Mouse (Mus musculus) cerebellum, postnatal 36 days (tissue): ENCODE measurements at regions not wholly inside any gene's neighbourhood (a gene's known extent, or its start where the extent isn't known, plus 50 kb on each side); places are given as distances from the start of the nearest gene placed in this dataset.

Experiments
- DNase-seq, 2 experiments: peaks; one replicate each; pipeline ENCODE4 v3.0.0; 2021 to 2022; ENCODE audit warnings: mixed read lengths in 2 of 2

DNA sequence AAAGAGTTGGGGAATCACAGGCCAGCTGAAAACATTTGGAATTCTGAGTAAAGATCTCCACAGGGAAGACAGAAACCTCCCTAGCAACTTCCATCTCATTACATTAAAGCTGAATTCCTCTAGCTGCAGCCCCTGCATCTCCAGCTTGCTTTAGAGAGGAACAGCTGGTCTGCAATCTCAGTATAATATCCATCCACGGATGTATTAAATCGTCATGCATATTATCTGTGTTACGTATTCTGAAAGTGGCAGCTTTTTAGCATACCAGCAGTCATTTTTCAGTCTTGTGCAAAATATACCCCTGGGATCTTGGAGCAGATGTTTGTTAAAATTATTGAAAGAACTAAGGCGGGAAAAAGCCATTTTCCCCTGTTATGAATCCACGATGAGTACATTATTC is 287.7 kb upstream of the Gm9747 start:
- no peak for DNase-seq

DNA sequence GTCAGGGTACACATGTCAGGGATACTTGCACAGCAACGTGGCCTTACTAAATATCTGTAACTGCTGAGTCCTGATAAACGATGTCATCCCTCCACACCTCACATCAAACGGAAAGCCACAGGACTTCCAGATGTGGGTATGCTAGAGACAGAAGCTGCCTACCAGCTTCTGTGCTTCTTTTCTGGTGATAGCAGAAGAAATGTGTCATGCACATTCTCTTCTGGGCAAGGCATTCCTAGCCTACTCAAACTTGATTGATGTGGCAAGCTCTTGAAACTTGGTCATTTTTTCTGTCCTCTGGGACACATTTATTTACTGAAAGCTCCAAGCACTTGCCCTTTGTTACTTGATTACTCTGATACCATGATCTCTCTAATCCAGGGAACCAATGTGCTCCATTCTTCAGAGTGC is 282.8 kb upstream of the Gm9747 start:
- no peak for DNase-seq

GRCm38 (mm10) chr1:81950853-81951252 is 282.1 kb upstream of the Gm9747 start:
- DNase-seq: no peak

DNA sequence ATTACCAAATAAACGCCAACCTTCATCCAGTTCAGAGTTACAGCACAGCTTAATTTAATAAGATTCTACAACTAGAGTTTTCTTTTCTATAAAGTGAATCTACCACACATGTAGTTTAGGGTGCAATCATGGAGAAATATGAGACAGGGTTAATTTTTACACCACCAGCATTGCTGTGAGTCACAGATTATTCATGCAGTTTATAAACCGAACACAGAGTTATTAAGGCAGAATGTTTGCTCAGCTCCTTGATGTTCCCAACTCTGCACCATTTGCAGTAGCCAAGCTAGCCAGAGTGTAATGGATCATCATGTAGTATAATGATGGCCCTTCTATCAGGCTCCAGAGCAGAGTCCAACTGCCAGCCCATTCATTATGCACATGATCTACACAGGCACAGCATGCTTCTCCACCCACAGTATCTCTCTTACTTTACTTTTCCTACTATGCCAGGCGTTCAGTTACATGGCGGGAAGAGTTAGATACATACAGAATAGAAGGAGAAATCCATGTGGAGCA is 281.4 kb upstream of the Gm9747 start:
- DNase-seq: no peak

DNA sequence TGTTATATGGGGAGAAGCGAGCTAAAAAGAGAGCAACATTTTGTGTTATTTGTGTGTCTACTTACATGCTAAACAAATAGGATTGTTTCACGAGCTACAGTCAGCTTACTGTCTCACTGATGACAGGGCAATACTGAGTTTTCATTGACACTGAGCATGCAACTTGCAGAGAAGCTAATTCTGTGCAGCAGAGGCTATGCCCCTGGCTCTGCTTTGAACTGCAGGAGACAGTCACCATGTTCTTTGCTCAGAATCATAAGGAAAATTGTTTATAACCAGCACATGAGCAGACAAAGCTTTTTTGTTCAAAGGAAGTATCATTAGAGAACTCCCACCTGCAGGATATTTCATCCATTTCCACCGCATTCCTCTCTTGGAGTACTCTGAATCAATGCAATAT is 280.8 kb upstream of the Gm9747 start:
- no peak for DNase-seq

- DNase-seq: no peak
Measured at GRCm38 (mm10) chr1:81954507-81954906, 278.4 kb upstream of the Gm9747 start.

DNA sequence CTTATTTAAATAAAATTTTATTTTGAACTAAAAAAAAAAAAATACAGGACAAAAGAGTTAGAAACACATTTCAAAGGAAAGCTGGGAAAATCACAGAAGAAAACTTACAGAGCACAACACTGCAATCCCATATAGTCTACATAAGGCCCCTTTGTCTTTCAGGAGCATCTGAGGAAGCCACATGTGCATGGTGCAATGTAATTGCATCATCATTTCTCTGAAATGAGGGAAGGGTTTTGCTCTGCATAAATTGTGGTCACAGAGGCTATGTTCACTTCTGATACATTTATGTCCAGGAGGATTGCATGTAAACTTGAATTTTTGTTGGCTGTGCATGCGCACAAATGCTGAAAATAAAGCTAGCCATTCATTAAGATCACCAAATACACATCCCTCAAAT is 265.9 kb upstream of the Gm9747 start:
- no peak for DNase-seq

DNA sequence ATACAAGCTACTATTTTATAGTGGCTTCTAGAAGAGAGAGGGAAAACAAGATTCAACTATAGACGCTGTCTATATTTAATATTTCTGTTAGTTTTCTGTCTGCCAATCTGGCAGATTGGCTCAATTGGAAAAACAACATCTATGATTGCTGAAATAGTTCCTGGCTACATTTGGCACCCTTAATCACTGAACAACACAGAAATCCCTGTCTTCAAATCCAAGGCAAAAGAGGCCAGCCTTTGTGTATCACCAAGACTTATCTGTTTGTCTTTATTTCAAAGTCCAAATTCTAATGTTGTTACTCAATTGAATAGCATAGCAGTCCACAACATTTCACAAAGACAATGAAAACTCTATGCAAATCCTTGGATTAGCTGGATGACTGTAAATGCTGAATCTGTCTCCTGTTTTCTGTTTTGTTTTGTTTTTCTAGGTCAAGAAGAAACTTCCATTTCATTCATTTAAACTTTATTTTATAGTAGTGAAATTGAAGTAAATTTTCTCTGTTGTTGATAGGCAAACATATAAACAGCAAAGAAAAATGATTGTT is 265.1 kb upstream of the Gm9747 start:
- DNase-seq: no peak

DNA sequence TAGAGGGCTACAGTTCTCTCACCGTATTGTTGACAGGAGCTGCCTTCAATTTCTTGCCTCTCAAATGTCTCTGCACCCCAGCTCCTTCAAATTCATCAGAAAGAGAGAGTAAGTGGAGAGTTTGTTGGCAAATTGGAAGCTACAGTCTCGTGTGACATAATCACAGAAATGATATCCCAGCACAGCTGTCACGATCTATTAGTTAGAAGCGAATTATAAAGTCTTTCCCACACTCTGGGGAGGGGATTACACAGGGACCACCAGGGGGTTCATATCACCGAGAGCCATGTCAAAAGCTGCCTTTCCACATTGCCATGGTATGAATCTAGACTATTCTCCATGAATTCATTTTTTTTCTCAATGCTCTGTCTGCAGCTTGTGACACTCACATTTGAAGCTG is 260.3 kb upstream of the Gm9747 start:
- DNase-seq: no peak

DNA sequence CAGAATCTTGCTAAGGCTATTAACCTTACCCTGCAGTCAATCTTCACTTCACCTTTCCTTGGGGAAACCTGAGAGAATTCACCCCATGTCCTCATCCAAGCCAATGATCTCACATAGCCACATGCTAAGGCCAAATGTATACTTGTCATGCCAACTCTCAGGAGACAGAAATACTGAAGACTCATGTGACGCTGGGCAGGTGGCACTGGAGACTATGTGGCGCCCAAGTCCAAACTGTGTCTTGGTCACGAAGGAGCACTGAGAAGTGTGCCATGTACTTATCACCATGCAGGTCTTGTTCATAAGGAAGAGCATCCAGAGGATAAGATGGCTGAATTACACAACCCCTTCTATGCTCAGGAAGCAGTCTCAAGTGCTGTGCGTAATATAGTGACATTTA is 259.4 kb upstream of the Gm9747 start:
- no peak for DNase-seq

- DNase-seq: no peak
Measured at GRCm38 (mm10) chr1:82007943-82008342, 225.0 kb upstream of the Gm9747 start.

- DNase-seq: no peak
Measured at GRCm38 (mm10) chr1:82008805-82009204, 224.1 kb upstream of the Gm9747 start.

DNA sequence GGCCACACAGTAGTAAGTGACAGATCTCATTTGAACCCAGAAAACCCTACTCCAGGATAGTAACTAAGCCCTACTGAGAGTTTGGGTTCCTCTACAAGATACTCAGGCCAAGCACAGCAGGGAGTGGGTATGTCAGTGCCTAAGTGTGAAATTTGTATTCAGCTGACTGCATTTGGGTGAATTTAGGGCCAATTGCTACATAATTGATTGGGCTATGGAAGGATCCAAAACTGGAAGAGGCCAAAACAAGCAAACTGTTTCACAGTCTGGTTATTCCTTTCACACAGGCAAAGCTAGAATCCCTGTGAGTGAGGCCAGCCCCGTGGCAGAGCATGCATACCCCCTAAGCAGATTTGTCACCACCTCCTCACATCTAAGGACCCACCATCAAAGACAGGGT is 221.9 kb upstream of the Gm9747 start:
- no peak for DNase-seq

- DNase-seq: no peak
Measured at GRCm38 (mm10) chr1:82015341-82015740, 217.6 kb upstream of the Gm9747 start.

DNA sequence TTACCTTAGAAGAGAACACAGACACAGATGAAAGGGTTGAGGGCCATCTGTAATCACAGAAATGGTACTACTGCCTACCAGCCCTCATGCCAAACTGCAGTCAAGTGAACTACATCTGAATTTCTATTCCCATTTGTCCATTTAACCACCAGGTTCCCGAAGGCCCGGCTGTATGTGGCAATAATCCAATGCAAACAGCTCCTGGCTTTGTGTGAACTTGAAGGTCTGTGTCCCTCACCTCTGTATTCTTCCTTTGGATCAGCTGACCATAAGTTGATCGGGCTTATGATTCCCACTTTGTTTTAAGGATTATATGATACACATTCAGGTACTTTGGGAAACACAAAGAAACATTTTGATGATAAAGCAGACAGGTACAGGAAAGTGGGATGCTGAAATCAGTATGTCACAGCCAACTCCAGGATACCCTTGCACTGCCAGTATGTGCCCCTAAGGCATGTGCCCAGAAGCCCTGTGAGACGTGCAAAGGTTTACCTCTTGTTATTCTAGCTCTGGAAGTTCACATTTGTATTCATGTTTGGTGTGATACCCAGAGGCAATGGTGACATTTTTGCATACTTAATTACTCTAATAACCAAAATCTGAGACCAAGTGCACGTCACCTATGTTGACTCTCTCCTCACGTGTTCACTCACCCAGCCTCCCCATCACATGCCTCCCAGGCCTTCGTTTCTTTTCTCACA is 214.1 kb upstream of the Gm9747 start:
- DNase-seq: no peak

DNA sequence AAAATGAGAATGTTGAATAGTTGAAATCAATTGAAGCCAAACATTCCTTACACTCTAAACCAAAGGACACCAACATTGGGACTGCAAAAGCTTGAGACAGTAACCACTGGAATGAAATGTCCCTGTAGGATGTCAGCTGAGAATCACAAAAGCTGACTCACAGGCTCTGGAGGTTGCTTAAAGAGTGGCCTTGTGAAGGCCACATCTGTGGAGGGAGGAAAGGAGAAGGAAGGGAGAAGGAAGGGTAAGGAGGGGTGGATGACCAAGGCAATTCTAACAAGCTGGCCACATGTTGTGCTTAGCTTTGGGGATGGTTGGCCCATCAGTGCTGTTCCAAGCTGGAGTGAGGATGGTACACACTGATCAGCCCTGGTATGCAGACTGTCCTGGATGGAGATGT is 205.2 kb upstream of the Gm9747 start:
- no peak for DNase-seq

GRCm38 (mm10) chr1:82031130-82031529 is 201.8 kb upstream of the Gm9747 start:
- no peak for DNase-seq

- no peak for DNase-seq
Measured at GRCm38 (mm10) chr1:82032410-82032809, 200.5 kb upstream of the Gm9747 start.

DNA sequence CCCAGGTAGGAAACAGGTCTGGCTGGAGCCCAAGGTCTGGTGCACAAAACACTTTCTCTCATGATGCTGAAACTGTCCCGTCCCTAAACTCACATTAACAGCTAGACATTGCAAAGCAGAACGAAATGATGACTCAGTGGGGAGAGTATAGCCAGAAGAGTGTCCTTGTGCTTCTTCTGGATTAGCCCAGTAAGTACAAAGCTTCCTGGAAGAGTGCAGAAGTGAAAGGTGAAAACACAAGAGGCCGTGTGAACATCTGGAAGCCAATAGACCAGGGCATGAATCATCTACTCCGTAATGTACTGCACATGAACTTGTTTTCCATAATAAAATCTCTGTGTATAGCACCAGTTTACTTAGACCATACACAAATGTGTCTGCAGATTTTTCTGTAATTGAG is 194.7 kb upstream of the Gm9747 start:
- DNase-seq: no peak

DNA sequence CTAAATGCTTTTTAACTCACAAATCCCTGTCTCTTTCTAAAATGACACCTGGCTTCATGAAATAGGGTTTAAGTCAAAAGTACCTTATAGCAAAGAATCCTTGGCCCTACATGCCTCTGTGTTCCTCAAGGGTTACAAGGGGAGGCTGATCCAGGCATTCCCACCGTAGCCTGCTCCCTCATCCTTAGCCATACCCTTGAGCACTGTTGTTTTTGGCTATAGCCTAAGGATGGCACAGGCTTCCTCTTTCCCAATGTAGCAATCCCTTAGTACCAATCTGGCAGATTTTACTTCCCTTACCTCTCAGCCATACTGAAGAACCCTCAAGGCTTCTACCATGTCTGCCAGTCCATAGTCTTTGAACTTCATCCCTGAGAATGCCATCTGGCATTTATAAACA is 194.2 kb upstream of the Gm9747 start:
- DNase-seq: no peak

DNA sequence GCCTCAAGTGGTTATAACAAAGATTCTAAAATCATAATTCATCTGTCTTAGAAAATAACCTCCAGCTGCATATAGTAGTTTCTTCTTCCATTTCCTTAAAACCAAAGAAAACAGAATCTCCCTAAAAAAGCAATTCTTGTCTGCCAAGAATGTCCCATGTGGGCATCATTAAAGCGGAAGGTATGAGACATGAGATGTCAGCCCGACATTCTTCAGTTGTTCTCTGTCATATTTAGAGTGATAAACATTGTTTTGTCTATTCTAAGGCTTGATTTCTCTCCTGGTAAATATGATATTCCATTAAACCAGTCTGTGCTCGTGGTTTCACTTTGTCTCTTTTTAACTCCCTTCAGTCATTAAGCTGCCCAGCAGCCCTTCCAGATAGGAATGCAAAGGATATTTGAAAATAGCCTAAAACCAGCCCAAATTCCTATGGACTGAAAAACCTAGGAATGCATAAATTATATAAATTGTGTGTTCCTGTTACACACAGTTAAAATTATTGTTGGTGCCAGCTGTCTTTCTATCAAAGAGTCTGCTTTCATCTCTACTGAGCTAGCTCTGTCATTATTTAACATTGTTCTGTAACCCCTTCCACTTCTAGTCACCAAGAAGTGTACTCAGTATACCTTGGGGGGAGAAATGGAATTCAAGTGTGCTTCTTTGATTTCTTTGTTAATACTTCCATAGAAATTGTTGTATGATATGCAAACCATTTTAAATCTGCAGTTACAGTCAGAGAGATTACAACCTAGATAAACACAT is 191.4 kb upstream of the Gm9747 start:
- DNase-seq: no peak

DNA sequence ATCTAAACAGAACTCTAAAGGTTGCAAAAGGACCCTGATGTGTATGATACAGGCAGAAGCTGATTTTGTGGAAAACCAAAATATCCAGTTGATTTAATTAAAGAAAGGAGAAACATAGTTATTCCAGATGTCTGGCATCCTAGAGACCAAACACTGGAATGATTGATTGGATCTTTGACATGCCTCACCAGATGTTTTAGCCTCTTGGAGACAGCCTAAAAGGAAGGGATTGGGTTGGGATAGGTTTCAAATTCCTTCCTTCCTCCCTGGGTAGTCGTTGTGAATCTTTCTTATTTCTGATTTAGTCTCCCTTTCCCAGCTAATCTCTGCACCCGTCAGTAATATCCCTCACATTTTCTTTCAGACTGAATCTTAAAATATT is 190.9 kb upstream of the Gm9747 start:
- no peak for DNase-seq

GRCm38 (mm10) chr1:82042527-82042926 is 190.4 kb upstream of the Gm9747 start:
- no peak for DNase-seq

DNA sequence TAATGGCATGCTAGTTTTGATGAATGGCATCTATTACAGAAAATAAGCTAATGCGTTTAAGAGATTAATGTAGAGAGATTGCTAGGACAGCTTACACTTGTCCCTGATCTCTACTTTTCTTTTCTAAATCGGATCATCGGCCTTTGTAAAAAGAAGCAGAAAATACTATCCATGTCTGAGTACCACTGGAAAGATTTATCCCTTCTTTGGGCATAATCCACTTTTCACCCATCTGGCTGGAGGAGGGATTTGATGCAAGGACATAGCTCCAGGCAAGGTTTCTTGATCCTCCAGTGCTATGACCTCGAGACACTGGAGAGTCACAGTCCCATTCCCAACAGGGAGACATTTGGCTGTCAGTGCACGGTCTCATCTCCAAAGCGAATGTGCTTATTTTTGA is 166.6 kb upstream of the Gm9747 start:
- DNase-seq: no peak
